Mouse (Mus musculus): ENCODE measurements at regions not wholly inside any gene's neighbourhood (a gene's known extent, or its start where the extent isn't known, plus 50 kb on each side); places are given as distances from the start of the nearest gene placed in this dataset.

GRCm38 (mm10) chr14:78225677-78226076, 82.2 kb downstream of the Tnfsf11 start:
- TF ChIP-seq CTCF (IDR thresholded peaks at IDR 0.05; ENCODE audit: borderline replicate concordance, insufficient read depth, low read length) (no peak), POLR2A (IDR thresholded peaks at IDR 0.05; ENCODE audit: low read depth, low read length) (no peak)

Measured in embryonic fibroblast, embryonic 13.5 days (primary cell).